Mouse (Mus musculus): Measurements from ENCODE around the gene Casp9.
A peak's percentile ranks its signal among the peaks of the same experiment; 100 is the strongest.
"Not testable (repeated sequence)": the region's sequence is repeated elsewhere in the genome, so short reads cannot be mapped to it uniquely, and the experiment has no call there.

Casp9 gene

DNA sequence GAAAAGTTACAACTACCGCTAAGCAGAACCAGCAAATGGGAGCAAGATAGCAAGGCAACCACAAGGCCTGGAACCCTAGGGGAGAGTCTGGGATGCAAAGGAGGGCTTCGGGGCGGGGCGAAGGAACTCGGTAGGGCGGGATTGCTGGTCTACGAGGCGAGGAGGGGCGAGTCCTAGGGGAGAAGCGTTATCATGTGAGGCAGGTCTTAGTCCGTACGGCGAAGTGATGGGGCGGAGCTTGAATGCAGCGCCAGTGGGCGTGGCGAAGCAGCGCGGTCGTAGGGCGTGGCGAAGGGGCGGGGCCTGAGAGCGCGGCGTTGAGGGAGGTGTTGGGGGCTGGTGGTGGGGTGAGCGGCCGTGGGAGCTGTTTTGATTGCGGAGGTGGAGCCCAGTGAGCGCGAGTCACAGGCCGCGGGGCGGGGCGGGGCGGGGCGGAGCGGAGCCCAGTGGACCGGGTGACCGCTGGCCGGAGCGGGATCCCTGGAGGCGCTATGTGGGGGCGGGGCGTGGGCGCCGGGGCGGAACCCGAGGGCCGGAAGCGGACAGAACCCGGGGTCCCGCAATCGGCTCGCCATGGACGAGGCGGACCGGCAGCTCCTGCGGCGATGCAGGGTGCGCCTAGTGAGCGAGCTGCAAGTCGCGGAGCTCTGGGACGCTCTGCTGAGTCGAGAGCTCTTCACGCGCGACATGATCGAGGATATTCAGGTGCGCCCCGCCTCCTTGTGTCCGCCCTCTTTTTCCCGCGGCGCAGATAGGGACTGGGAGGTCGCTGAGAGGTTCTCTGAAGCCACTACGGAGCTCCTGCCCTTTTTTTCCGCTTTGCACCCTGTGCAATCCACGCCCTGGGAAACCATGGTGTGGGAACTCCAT, at the start of gene Casp9:
Gene Casp9 (plus strand): TSS at position 331 of the 870 bp plus-strand sequence.
- peak; percentile 97 for DNase-seq (ENCODE audit: low spot score in 2 of 2)

DNA sequence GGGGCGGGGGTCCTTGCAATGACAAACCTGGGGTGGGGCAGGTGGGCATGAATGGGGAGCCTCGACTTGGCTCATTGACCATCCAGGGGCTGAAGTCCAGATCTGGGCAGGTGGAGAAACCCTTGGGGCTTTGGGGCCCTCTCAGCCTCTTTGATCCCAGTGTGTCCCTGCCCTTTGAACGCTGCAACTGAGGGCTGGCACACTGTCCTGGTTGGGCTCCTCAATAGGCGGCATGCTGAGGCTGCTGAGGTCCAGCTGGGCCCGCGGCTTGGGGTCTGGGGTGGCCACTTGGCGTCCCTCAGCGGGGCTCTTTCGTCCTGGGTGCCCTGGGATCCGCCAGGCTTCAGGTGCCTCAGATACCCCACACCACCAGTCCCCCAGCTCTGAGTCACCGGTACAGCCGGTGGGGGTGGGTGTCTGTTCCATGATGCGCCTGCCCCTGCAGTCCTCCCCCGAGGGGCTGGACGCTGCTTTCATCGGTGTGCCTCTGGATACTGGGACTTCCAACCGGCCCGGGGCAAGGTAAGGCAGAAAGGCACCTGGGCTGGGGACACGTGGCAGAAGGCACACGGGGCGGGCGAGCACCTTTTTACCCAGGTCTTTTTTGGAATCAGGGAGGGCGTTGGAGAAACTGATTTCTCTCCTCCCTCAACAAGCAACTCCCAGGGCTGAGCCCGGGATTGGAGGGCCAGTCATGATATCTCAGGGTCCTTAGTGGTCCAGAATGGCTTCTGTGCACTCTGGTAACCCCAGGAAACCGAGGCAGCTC, 46.6 kb upstream of the Casp9 start, which contains the start of gene Agmat:
Gene Agmat (plus strand): TSS at position 95 of the 769 bp plus-strand sequence.
- DNase-seq (ENCODE audit: low spot score in 2 of 2): no peak

DNA sequence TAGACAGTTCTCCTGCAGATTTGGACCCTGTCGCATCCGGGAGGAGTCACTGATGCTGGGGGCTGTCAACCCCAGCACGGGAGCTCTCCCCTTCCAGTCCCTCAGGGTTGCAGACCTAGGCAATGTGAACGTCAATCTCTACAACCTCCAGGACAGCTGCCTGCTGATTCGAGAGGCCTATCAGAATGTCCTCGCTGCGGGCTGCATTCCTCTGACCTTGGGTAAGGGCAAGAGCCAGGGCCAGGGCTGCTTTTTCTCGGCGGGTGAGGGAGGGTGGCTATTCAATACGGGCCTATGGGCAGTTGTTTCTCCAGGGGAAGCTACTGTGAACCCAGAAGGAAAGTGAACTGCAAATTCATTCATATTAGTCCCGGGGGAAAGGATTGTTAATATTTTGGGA, 43.9 kb upstream of the Casp9 start:
- DNase-seq (ENCODE audit: low spot score in 2 of 2): no peak

DNA sequence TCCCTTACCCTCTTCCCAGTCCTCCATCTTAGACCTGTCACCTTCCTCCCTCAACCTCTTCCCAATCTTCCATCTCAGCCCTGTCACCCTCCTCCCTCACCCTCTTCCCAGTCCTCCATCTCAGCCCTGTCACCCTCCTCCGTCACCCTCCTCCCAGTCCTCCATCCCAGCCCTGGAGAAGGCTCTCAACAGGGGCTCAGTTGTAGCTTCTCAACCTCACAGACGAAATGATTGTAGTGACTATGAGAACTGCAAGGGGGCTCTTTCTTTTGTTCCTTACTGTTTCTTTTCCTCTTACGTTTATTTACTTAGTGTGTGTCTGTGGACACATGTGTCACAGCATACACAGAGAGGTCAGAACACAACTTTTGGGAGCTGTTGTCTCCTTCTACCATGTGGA, 42.6 kb upstream of the Casp9 start:
- no peak for DNase-seq (ENCODE audit: low spot score in 2 of 2)

DNA sequence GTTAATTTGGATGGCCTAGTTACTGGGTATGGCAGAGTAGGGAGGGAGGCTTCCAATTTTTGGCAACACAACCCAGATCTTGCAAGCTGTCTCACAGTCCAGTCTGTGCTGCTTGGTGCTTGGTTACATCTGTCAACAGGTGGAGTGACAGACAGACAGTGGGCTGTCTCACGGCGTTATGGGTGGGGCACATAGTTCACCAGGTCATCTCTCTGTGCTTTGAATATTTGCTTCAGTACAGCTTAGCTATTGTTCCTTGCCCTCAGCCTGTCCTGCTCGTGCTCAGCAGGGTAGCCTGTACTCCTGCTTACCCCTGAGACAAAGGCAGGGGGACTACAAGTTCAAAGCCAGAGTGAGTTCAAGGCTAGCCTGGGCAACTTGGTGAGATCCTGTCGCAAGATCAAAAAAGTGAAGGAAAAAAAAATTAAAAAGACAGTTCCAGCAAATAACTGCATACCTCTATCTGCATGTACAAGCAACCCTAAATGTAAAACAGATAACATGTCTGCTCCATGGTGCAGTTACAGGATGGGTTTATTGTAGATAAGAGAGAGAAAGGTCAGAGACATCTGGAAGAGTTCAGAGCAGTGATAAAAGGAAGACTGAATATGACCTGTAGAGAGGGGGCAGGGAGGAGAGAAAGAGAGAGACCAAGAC, 41.9 kb upstream of the Casp9 start:
- DNase-seq (ENCODE audit: low spot score in 2 of 2): peak in 1 of 2 experiments; percentile 31

DNA sequence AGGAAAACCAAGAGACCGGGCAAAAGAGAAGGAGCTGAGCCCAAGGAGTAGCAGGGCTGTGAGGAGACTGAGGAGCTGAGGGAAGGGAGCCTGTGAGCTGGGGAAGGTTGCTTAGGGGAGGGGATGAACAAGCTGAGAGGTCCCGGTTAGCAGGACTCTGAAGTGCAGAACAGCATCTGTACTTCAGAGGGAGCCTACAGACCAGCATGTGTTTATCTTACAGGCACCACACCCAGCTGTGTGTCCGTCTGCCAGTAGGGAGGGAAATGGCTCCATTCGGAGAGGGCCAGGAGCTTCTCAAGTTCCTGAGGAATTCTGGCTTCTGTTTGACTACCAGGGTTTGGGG, 41.4 kb upstream of the Casp9 start:
- DNase-seq (ENCODE audit: low spot score in 2 of 2): peak; percentile 18 to 33

DNA sequence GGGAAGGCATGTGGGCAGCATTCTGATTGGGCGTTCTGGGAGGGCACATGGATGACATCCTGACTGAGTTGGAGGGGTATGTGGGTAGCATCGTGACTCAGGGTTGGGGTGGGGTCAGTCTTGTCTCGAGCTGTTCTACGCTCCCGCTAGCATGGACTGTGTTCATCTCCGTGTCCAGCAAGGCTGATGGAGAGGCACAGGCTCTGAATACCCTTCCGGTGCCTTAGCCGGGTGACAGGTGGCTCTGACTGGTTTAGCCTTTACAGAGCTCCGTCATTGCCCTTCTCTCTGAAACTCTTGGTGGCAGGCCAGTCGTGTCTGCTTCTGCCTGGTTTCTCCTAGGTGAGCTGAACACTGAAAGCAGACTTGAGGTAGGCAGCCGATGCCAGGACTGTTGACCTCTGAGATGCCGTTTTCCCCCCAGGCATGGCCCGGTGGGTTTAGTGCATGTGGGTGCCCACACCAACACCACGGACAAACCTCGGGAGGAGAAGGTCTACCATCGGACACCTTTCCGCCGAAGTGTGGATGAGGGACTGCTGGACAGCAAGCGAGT, 38.0 kb upstream of the Casp9 start:
- DNase-seq (ENCODE audit: low spot score in 2 of 2): no peak

DNA sequence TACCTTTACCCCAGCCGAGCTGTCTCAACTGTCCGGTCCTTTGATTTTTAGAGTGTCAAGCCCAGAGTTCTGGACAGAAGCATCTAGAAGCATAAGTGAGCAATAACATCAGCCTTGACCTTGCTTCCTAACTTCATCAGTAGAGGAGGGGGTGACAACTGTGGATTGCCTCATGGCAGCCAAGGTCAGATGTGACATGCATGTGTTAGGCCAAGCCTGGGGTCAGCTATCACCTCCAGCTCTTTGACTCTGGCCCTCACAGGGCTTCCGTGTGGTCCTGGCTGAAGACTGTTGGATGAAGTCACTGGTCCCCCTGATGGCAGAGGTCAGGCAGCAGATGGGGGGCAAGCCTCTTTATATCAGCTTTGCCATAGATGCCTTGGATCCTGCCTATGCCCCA, 36.3 kb upstream of the Casp9 start:
- no peak for DNase-seq (ENCODE audit: low spot score in 2 of 2)

DNA sequence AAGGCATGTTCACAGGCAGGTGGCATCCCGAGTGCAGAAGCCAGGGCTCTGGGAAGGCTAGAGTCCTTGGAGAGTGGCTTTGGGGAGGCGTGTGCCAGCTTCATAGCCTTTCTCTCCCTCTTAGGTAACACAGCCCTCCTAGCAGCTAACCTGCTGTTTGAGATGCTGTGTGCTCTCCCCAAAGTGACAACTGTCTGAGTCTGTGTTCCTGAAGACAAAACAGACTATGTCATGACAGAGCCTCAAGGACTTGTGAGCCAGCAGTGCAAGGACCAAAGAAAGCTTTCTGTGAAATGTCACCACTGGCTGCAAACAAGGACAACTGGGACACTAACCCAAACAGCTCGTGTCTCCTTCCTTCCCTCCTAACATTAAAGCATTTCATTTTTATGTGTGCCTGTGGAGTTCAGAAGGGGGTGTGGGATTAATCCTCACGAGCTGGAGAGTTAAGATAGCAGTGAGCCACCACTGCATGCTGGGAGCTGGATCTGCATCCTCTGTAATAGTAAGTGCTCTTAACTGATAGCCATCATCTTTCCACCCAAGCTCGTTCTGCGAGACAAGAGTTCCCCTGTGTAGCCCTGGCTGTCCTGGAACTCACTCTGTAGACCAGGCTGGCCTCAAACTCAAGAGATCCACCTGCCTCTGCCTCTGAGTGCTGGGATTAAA, 34.4 kb upstream of the Casp9 start:
- peak in 1 of 2 experiments; percentile 17 for DNase-seq (ENCODE audit: low spot score in 2 of 2)

DNA sequence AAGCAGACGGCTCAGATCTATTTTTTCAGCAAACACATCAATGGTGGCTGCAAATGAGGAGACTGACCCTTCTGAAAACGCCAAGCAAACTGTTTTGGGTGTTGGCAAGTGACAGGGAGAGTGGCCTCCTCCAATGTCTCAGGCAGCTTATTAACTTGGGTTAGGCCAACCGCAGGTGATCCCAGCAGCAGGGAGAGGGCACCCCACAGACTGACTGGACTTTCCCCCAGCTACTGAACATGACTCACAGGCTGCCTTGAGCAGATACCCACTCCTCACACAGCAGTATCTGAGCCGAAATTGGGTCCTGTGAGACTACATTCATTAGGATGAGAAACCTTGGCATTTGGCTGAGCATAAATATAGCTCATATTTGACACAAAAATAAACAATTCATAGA, 32.5 kb upstream of the Casp9 start:
- no peak for DNase-seq (ENCODE audit: low spot score in 2 of 2)

DNA sequence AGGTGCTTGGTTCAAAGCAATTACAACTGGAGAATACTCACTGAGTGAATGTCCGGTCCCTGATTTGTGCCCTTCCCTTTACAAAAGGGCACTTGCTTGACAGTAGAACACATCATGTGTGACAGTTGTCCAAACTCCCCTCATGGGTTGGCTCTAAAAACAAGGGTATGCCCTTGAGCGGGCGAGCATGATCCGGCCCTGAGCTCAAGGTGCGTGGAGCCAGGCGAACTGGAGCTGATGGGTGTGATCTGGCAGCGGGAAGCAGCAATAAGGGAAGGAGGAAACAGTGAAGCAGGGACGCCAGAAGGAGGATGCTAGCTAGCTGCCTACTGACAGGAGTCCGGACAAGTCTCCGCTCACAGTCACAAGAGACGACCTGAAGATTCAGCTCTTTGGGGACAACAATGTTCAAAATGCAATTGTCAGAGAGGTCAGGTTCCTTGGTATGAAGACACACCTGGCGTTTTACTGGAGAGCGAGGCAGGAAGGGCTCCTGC, 31.3 kb upstream of the Casp9 start:
- no peak for DNase-seq (ENCODE audit: low spot score in 2 of 2)

DNA sequence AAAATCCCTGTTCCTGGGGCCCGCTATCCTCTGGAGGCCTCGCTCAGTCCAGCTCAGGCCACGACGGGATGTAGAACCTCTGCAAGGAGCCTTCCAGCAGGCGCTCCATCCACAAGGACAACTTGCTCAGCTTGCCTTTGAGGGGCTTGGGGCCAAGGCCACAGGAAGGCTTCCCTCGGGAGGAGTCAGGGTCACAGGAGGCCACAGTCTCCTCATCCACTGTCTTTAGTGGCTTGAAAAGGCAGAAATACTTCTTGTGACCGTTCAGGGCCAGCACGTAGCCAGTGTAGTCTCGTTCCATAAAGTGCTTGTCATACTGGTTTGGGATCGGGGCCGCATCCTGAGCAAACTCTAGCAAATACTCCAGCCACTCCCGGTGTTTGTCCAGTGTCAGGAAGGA, 29.9 kb upstream of the Casp9 start:
- no peak for DNase-seq (ENCODE audit: low spot score in 2 of 2)

DNA sequence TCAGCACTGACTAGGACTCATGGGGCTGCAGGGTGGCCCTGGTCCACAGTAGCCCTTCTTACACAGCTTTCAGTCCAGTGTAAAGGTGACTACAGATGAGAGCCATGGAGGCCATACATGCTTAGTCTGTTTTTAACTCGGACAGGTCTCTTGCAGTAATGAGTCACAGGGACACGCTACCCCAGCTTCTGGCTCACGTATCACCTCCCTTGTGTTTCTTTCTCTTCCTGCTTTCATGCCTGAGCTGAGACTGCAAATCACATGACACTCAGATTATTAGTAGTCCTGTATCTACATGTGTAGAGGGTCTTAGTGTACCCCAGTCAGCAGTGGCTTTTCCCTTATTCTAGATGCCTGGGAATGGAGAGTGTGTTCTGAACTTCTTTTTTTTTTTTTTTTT, 28.4 kb upstream of the Casp9 start:
- no peak for DNase-seq (ENCODE audit: low spot score in 2 of 2)

DNA sequence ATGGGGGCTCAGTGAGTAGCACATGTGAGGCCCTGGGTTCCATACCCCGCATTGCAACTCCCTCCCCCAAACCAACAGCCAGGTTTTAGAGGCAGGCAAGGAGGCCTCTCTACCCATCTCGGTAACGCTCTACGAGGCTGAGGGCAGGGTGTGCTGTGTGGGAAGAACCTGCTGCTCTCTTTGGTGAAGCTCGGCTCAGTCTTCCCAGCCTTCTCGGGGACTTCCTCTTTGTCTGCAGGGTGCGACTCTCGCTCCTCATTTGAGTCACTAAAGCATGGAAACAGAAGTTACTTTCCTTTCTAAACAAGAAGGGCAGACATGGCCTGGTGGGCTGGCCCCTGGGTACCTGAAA, 27.1 kb upstream of the Casp9 start:
- DNase-seq (ENCODE audit: low spot score in 2 of 2): peak; percentile 60 to 66

DNA sequence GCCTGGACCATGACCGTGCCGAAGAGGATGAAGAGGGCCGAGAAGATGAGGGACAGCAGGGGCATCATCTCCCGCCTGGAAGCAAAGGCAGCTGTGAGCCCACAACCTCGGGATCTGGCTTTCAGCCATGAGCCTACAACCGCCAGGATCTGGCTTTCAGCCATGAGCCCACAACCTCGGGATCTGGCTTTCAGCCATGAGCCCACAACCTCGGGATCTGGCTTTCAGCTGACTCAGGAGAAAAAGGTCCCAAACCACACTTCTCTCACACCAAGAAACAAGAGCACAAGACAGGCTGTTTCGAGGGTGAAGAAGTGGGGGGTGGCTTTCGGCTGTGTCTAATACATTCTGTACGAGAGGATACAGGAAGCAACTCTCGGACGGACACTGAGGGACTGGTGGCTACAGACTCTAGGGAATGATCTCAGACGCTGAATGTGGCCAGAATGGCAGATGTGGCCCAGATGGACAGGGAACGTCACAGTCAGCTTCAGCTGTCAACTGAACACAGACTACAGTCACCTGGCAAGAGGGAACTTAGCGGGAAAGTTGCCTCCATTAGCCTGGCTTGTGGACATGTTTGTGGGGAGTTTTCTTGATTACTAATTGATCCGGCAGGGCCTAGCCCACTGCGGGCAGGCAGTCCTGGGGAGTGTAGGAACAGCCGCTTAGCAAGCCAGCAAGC, 26.6 kb upstream of the Casp9 start:
- DNase-seq (ENCODE audit: low spot score in 2 of 2): no peak

DNA sequence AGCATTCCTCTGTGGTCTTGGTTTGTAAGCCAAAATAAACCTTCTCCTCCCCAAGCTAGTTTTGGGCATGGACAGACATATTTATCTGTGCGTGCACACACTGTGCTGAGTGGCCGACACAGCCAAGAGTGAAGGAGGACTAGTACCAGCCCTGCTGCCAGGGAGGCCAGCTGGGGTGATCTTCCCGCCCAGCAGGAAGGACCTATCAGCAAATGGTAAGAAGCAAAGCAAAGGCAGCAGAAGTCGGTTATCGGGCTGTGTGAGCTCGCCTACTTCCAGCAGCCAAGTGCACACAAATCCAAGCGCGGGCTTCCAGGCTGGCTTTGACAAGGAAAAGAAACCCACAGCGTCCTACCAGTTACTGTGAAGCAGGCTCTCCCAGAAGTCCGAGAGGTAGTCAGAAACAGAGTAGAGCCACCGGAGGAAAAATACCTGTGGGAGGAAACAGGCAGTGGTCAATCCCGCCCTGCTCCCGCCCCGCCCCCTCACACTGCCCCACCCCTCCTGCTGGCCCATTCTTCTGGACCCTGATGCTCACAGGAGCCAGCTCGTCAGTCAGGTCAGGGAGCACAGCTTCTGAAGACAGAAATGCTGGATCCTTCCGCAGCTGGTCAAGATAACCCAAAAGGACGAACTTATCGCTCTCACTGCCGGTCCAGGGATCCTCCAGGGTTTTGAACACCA, 25.9 kb upstream of the Casp9 start:
- DNase-seq (ENCODE audit: low spot score in 2 of 2): peak; percentile 38 to 50

DNA sequence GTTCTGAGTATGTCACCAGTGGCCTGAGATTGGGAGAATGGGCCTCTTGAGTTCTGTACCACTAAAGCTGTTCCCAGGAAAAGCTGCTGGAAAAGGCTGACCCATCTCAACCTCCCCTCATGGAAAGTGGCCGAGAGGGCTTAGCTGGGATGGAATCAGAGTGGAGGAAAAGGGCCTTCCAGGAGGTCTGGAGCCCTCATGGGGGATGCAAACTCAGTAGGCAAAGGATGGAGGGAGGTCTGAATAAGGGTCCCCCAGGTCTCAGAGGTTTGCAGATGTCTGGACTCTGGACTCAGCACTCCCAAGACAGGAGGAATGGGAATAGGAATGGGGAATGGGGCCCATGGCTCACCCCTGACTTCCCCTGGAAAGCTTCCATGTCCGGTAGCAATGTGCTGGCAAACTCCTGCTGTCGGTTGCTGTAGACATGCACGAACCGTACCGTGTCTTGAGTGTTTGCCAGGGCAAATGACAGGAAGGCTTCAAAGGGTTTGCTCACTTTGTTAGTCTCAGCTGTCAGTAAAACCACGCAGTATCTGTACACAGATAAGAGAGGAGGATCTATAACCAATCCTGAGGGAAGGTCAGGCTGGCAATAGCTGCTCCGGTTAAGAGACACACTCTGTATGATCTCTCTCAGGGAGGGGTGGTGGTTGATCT, 23.8 kb upstream of the Casp9 start:
- DNase-seq (ENCODE audit: low spot score in 2 of 2): no peak

DNA sequence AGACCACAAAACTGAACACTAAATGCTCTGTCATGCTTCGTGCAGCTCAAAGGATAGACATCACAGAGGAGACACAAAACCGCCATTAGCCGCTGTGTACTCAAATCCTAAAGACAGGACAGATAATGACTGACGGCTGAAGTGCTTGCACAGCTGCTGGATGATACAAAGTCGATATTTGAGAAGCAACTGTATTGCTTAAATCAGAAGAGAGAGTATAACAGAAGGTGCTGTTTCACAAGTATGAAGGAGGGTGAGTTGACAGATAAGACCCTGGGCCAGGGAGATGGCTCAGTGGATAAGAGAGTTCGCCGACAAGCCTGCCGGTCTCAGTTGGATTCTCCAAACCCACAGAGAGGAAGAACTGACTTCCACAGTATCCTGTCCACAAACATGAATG, 21.6 kb upstream of the Casp9 start:
- DNase-seq (ENCODE audit: low spot score in 2 of 2): no peak

DNA sequence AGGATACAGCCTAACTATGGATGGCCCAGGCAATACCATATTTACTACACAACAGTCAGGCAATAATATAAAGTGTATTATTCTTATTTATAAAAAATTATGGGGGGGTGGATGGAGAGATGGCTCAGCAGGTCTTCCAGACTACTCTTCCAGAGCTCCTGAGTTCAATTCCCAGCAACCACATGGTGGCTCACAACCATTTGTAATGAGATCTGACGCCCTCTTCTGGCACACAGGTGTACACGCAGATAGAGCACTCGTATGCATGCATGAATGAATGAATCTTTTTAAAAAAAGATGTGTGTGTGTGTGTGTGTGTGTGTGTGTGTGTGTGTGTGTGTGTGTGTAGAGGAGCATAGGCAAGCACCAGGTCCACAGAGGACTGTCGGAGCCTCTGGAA, 20.4 kb upstream of the Casp9 start:
- not testable (repeated sequence) for DNase-seq (ENCODE audit: low spot score in 2 of 2)

DNA sequence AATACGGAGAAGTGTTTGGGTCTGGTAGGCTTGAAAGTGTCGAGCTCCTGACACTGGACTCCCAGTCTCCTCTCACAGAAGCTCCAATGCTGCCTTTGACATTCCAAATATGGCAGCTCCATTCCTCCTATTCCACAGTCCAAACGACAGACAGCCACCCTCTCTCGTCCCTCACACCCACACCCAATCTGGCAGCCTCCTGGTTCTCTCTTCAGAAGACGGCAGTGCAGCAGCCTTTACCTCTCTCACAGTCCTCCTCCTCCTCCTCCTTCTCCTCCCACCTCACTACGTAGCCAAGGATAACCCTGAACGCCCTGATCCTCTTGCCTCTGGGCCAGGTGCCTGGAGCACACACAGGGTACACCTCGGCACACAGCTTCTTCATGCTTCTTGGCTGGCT, 13.6 kb upstream of the Casp9 start:
- DNase-seq (ENCODE audit: low spot score in 2 of 2): no peak
